Mouse (Mus musculus): ENCODE measurements around the gene Vsx1. TPM values are rescaled to one million over a fixed set of nuclear protein-coding genes. Genes with fewer than 3 reads are reported as not detected.

Vsx1 gene
- total and polyA plus RNA-seq, 2 experiments from 2014 or later = 0.13 to 0.26 TPM

- peak within 1 kb of the TSS; percentile 72 for H3K9ac ChIP-seq (replicated peaks; ENCODE audit: low read length)
- H3K4me3 ChIP-seq (ENCODE audit: low read length) = peak within 1 kb of the TSS; percentile 63
- H3K9me3 ChIP-seq (ENCODE audit: low read length) = no peaks in the 10 kb centered on the region
- ATAC-seq = peak; percentile 75
- peak within 1 kb of the TSS; percentile 98 for H3K4me2 ChIP-seq (ENCODE audit: low read depth, low read length)
- H3K4me1 ChIP-seq (ENCODE audit: insufficient read depth, low read length) = peaks cover 4% of the 10 kb centered on the region; the same call in 1 of the 2 replicates
- no peaks in the 10 kb centered on the region for H3K36me3 ChIP-seq (ENCODE audit: insufficient read depth, low read length)
- TF ChIP-seq CTCF (IDR thresholded peaks at IDR 0.05; ENCODE audit: low read depth) = no peak
- H3K27ac ChIP-seq = peak within 1 kb of the TSS; percentile 85
- DNase-seq (ENCODE audit: low spot score) = peak; percentile 53
- H3K27me3 ChIP-seq (ENCODE audit: insufficient read depth, low read length) = no peaks in the 10 kb centered on the region
- WGBS = 2% methylated on average over 59 of the region's 61 CpGs
Observed at GRCm38 (mm10) chr2:150667820-150668766, 21.1 kb downstream of the Vsx1 start, which contains the start of gene Acss1. Acss1 (minus strand) TSS chr2:150668500.

- TF ChIP-seq CTCF (IDR thresholded peaks at IDR 0.05; ENCODE audit: low read depth) = no peak
- Histone ChIP-seq H3K4me3 (ENCODE audit: low read length) (peak overlapping the region; percentile 63), H3K27me3 (ENCODE audit: insufficient read depth, low read length) (no peaks in the 10 kb centered on the region), H3K9me3 (ENCODE audit: low read length) (no peaks in the 10 kb centered on the region), H3K36me3 (ENCODE audit: insufficient read depth, low read length) (no peaks in the 10 kb centered on the region), H3K27ac (peak overlapping the region; percentile 85), H3K4me2 (ENCODE audit: low read depth, low read length) (peak overlapping the region; percentile 98), H3K4me1 (ENCODE audit: insufficient read depth, low read length) (peaks cover 7% of the 10 kb centered on the region; the same call in 1 of the 2 replicates), H3K9ac (replicated peaks; ENCODE audit: low read length) (peak overlapping the region; percentile 72)
- 6% methylated on average over 17 of the region's 17 CpGs for WGBS
- DNase-seq (ENCODE audit: low spot score) = no peak
- ATAC-seq = peak; percentile 17
Observed at GRCm38 (mm10) chr2:150667065-150667819, 21.9 kb downstream of the Vsx1 start.

GRCm38 (mm10) chr2:150666723-150667064 is 22.5 kb downstream of the Vsx1 start:
- DNase-seq (ENCODE audit: low spot score) (no peak), ATAC-seq (no peak)
- H3K27me3 ChIP-seq (ENCODE audit: insufficient read depth, low read length) = no peaks in the 10 kb centered on the region
- peak overlapping the region; percentile 72 for H3K9ac ChIP-seq (replicated peaks; ENCODE audit: low read length)
- H3K4me1 ChIP-seq (ENCODE audit: insufficient read depth, low read length) = peaks cover 7% of the 10 kb centered on the region; the same call in 1 of the 2 replicates
- no peaks in the 10 kb centered on the region for H3K9me3 ChIP-seq (ENCODE audit: low read length)
- 36% methylated on average over 7 of the region's 7 CpGs for WGBS
- peak overlapping the region; percentile 98 for H3K4me2 ChIP-seq (ENCODE audit: low read depth, low read length)
- H3K36me3 ChIP-seq (ENCODE audit: insufficient read depth, low read length) = no peaks in the 10 kb centered on the region
- H3K4me3 ChIP-seq (ENCODE audit: low read length) = peak overlapping the region; percentile 63
- no peak for TF ChIP-seq CTCF (IDR thresholded peaks at IDR 0.05; ENCODE audit: low read depth)
- H3K27ac ChIP-seq = peak overlapping the region; percentile 85

- Histone ChIP-seq H3K36me3 (ENCODE audit: insufficient read depth, low read length) (no peaks in the 10 kb centered on the region), H3K27me3 (ENCODE audit: insufficient read depth, low read length) (no peaks in the 10 kb centered on the region), H3K4me3 (ENCODE audit: low read length) (no peak overlapping the region), H3K9me3 (ENCODE audit: low read length) (no peaks in the 10 kb centered on the region), H3K4me2 (ENCODE audit: low read depth, low read length) (peak overlapping the region; percentile 16), H3K9ac (replicated peaks; ENCODE audit: low read length) (no peak overlapping the region), H3K4me1 (ENCODE audit: insufficient read depth, low read length) (peaks cover 7% of the 10 kb centered on the region; the same call in 1 of the 2 replicates), H3K27ac (peak overlapping the region; percentile 36; the same call in 1 of the 2 replicates)
- TF ChIP-seq CTCF (IDR thresholded peaks at IDR 0.05; ENCODE audit: low read depth) = no peak
- no peak for ATAC-seq
- WGBS = 54% methylated on average over 10 of the region's 10 CpGs
- no peak for DNase-seq (ENCODE audit: low spot score)
Observed at GRCm38 (mm10) chr2:150665534-150666451, 23.4 kb downstream of the Vsx1 start.

GRCm38 (mm10) chr2:150665006-150665405 is 24.2 kb downstream of the Vsx1 start:
- Histone ChIP-seq H3K4me1 (ENCODE audit: insufficient read depth, low read length) (peaks cover 7% of the 10 kb centered on the region; the same call in 1 of the 2 replicates), H3K36me3 (ENCODE audit: insufficient read depth, low read length) (no peaks in the 10 kb centered on the region), H3K27ac (no peak overlapping the region), H3K4me2 (ENCODE audit: low read depth, low read length) (peak overlapping the region; percentile 16; the same call in 1 of the 2 replicates), H3K9me3 (ENCODE audit: low read length) (no peaks in the 10 kb centered on the region), H3K9ac (replicated peaks; ENCODE audit: low read length) (no peak overlapping the region), H3K4me3 (ENCODE audit: low read length) (no peak overlapping the region), H3K27me3 (ENCODE audit: insufficient read depth, low read length) (no peaks in the 10 kb centered on the region)
- ATAC-seq = no peak
- no peak for DNase-seq (ENCODE audit: low spot score)
- TF ChIP-seq CTCF (IDR thresholded peaks at IDR 0.05; ENCODE audit: low read depth) = no peak
- WGBS = 56% methylated on average over 2 of the region's 2 CpGs
